Mouse (Mus musculus) forebrain, embryonic 11.5 days (tissue): Measurements from ENCODE around the gene Wwc2. TPM values are rescaled to one million over a fixed set of nuclear protein-coding genes. Genes with fewer than 3 reads are reported as not detected.

Experiments
- polyA plus RNA-seq: library from polyadenylated mRNA; unstranded; fragments of >200 nt; fragmentation: Nextera tagmentation; extraction: Ambion mirVana; gene quantifications from 2 replicates; pipeline ENCODE4 v1.2.1, GENCODE M21; 2014

The Wwc2 gene
- polyA plus RNA-seq, 1 experiment from 2014 or later, result 9.4 TPM

Other genes starting within 250 kb of the Wwc2 start
- gene Cldn24, start 168.8 kb downstream of the Wwc2 start, polyA plus RNA-seq, result not detected in 2 replicates
- not detected in 2 replicates for gene Cldn22, start 166.4 kb downstream of the Wwc2 start, polyA plus RNA-seq
- 36.8 and 38.0 TPM in 2 replicates for gene Dctd, start 108.2 kb upstream of the Wwc2 start, polyA plus RNA-seq